27 mouse cellular contexts compared by ENCODE assay signal in the genomic region with DNA sequence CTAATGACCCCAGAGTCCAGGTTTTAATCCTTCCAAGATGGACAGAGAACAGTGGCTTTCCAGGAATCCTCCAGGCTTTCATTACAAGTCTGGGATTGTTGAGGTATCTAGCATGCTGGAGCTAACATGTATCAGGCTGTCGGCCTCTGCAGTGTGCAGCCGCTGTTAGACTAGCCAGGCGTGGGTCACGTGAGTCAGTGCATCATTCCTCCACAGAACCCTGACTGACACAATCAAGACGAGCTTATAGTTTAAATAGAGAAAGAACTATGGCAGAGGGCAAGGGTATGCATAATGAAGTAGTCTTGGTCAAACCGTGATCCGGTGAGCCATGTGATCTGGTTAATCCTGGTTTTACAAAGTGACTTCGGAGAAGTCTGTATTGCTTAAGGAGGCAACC.
A peak's percentile ranks its signal among the peaks of the same experiment; 100 is the strongest.
DNase-seq lines count a peak whose midpoint lies in the region; ATAC-seq and TF ChIP-seq lines count a peak whose summit lies in the region.
"Had no signal": no experiment of that assay in that cellular context is flagged by ENCODE, and none has a peak within 500 bp of the region (broad histone marks: within the 10 kb centered on the region; RNA-seq: fewer than 3 reads in every experiment).

No protein-coding gene starts in this region.

- no peak for TF ChIP-seq CTCF in intestine, postnatal 0 days (IDR thresholded peaks at IDR 0.05; ENCODE audit: low read depth)
- TF ChIP-seq CTCF in C2C12 (IDR thresholded peaks at IDR 0.05; ENCODE audit: control insufficient read depth, insufficient read depth, insufficient read length) = no peak

- H3K9me3 ChIP-seq in intestine, embryonic 16.5 days (ENCODE audit: control insufficient read depth, low read length) = no peaks in the 10 kb centered on the region
- H3K9me3 ChIP-seq in intestine, postnatal 0 days (ENCODE audit: control insufficient read depth) = no peaks in the 10 kb centered on the region
- no peaks in the 10 kb centered on the region for H3K9me3 ChIP-seq in midbrain, embryonic 11.5 days (ENCODE audit: control insufficient read depth, low read length)
- H3K9me3 ChIP-seq in midbrain, embryonic 13.5 days = no peaks in the 10 kb centered on the region
- no peaks in the 10 kb centered on the region for H3K9me3 ChIP-seq in heart, embryonic 12.5 days (replicated peaks)
- H3K9me3 ChIP-seq: embryonic facial prominence, embryonic 10.5 days; embryonic facial prominence, embryonic 13.5 days; forebrain, embryonic 12.5 days; forebrain, embryonic 15.5 days; G1E; heart, embryonic 13.5 days had no signal

- H3K27ac ChIP-seq in intestine, embryonic 16.5 days (ENCODE audit: low read length) = 0 out of 2 replicates have a peak overlapping the region, but pooled peaks have one; percentile 8
- no peak overlapping the region for H3K27ac ChIP-seq in intestine, postnatal 0 days (ENCODE audit: low read depth, low read length)
- no peak overlapping the region for H3K27ac ChIP-seq in midbrain, embryonic 11.5 days (ENCODE audit: low read depth, low read length)
- no peak overlapping the region for H3K27ac ChIP-seq in midbrain, embryonic 13.5 days
- no peak overlapping the region for H3K27ac ChIP-seq in heart, embryonic 12.5 days (ENCODE audit: poor library complexity, severe bottlenecking)
- H3K27ac ChIP-seq: embryonic facial prominence, embryonic 10.5 days; embryonic facial prominence, embryonic 13.5 days; forebrain, embryonic 12.5 days; forebrain, embryonic 15.5 days; heart, embryonic 13.5 days; hindbrain, embryonic 14.5 days; hindbrain, postnatal 0 days had no signal

- H3ac ChIP-seq in C2C12 (ENCODE audit: control insufficient read depth, insufficient read length, low read depth) = no peak overlapping the region

- 71% methylated on average over 8 of the region's 8 CpGs for WGBS in intestine, embryonic 16.5 days
- 67% methylated on average over 8 of the region's 8 CpGs for WGBS in intestine, postnatal 0 days
- 50% methylated on average over 8 of the region's 8 CpGs for WGBS in midbrain, embryonic 11.5 days
- 40% methylated on average over 8 of the region's 8 CpGs for WGBS in midbrain, embryonic 13.5 days
- 77% methylated on average over 8 of the region's 8 CpGs for WGBS in heart, embryonic 12.5 days

- no peak for DNase-seq in midbrain, embryonic 11.5 days (ENCODE audit: low spot score, missing footprints)
- DNase-seq: adrenal gland, adult 2 months; adrenal gland, postnatal 14 days; cerebellum, adult 11 months; cerebellum, adult 2 months; cerebellum, adult 9-11 months; cerebellum, postnatal 36 days; embryo, embryonic 11 days; gastrocnemius, postnatal 25 days; heart, adult 18-20 months; heart, postnatal 14 days; heart, postnatal 4 days had no signal

- H3K79me2 ChIP-seq in C2C12 (ENCODE audit: control insufficient read depth, insufficient read depth) = no peaks in the 10 kb centered on the region

- no peak for ATAC-seq in intestine, embryonic 16.5 days
- ATAC-seq in intestine, postnatal 0 days = no peak
- ATAC-seq in midbrain, embryonic 11.5 days (ENCODE audit: low FRiP score) = peak; percentile 82
- ATAC-seq in midbrain, embryonic 13.5 days = no peak; the same call in 1 of the 2 replicates
- no peak for ATAC-seq in heart, embryonic 12.5 days (ENCODE audit: insufficient number of reproducible peaks, low FRiP score)
- ATAC-seq: forebrain, embryonic 15.5 days; hindbrain, postnatal 0 days had no signal

- H3K27me3 ChIP-seq in intestine, embryonic 16.5 days (replicated peaks; ENCODE audit: control insufficient read depth, insufficient read depth, low read length) = no peaks in the 10 kb centered on the region
- no peaks in the 10 kb centered on the region for H3K27me3 ChIP-seq in intestine, postnatal 0 days (replicated peaks; ENCODE audit: control insufficient read depth, insufficient read depth, low read length)
- H3K27me3 ChIP-seq in midbrain, embryonic 11.5 days (ENCODE audit: control insufficient read depth, insufficient read depth, low read length) = no peaks in the 10 kb centered on the region
- no peaks in the 10 kb centered on the region for H3K27me3 ChIP-seq in midbrain, embryonic 13.5 days
- H3K27me3 ChIP-seq in C2C12 (ENCODE audit: control insufficient read depth, insufficient read depth, insufficient read length) = peaks cover 30% of the 10 kb centered on the region
- H3K27me3 ChIP-seq in heart, embryonic 12.5 days (replicated peaks) = no peaks in the 10 kb centered on the region
- H3K27me3 ChIP-seq: CH12.LX; embryonic facial prominence, embryonic 13.5 days; forebrain, embryonic 12.5 days; forebrain, embryonic 15.5 days; heart, embryonic 13.5 days had no signal

- no peak overlapping the region for H3K9ac ChIP-seq in intestine, embryonic 16.5 days (ENCODE audit: low read depth, low read length)
- H3K9ac ChIP-seq in intestine, postnatal 0 days (ENCODE audit: low read depth, low read length) = no peak overlapping the region
- H3K9ac ChIP-seq in midbrain, embryonic 11.5 days (ENCODE audit: low read length) = no peak overlapping the region
- H3K9ac ChIP-seq in midbrain, embryonic 13.5 days (replicated peaks) = no peak overlapping the region
- H3K9ac ChIP-seq in heart, embryonic 12.5 days = no peak overlapping the region
- H3K9ac ChIP-seq: embryonic facial prominence, embryonic 13.5 days; forebrain, embryonic 12.5 days; forebrain, embryonic 15.5 days; heart, embryonic 13.5 days; hindbrain, embryonic 14.5 days had no signal

- H3K79me3 ChIP-seq in C2C12 (ENCODE audit: low read depth) = no peaks in the 10 kb centered on the region

- no peak overlapping the region for H3K4me2 ChIP-seq in intestine, embryonic 16.5 days (ENCODE audit: low read depth, low read length)
- H3K4me2 ChIP-seq in intestine, postnatal 0 days (replicated peaks; ENCODE audit: low read depth) = no peak overlapping the region
- H3K4me2 ChIP-seq in midbrain, embryonic 11.5 days = no peak overlapping the region
- H3K4me2 ChIP-seq in midbrain, embryonic 13.5 days (replicated peaks) = no peak overlapping the region
- no peak overlapping the region for H3K4me2 ChIP-seq in heart, embryonic 12.5 days
- H3K4me2 ChIP-seq: embryonic facial prominence, embryonic 13.5 days; forebrain, embryonic 12.5 days; forebrain, embryonic 15.5 days; heart, embryonic 13.5 days; hindbrain, embryonic 14.5 days had no signal

- H3K4me1 ChIP-seq in intestine, embryonic 16.5 days (ENCODE audit: control insufficient read depth, insufficient read depth, low read length) = peaks cover 6% of the 10 kb centered on the region; the same call in 1 of the 2 replicates
- no peaks in the 10 kb centered on the region for H3K4me1 ChIP-seq in intestine, postnatal 0 days (replicated peaks; ENCODE audit: control insufficient read depth, insufficient read depth, low read length)
- peaks cover 2% of the 10 kb centered on the region; the same call in 1 of the 2 replicates for H3K4me1 ChIP-seq in midbrain, embryonic 11.5 days (ENCODE audit: control insufficient read depth, insufficient read depth, low read length)
- H3K4me1 ChIP-seq in midbrain, embryonic 13.5 days (replicated peaks) = no peaks in the 10 kb centered on the region
- H3K4me1 ChIP-seq in heart, embryonic 12.5 days (replicated peaks) = no peaks in the 10 kb centered on the region
- H3K4me1 ChIP-seq: forebrain, embryonic 12.5 days; forebrain, embryonic 15.5 days; heart, embryonic 13.5 days had no signal

- H3K36me3 ChIP-seq in intestine, embryonic 16.5 days (ENCODE audit: control insufficient read depth, insufficient read depth, low read length) = no peaks in the 10 kb centered on the region
- no peaks in the 10 kb centered on the region for H3K36me3 ChIP-seq in intestine, postnatal 0 days (ENCODE audit: control insufficient read depth, insufficient read depth)
- H3K36me3 ChIP-seq in midbrain, embryonic 11.5 days (ENCODE audit: control insufficient read depth, insufficient read depth, low read length) = no peaks in the 10 kb centered on the region
- H3K36me3 ChIP-seq in midbrain, embryonic 13.5 days = no peaks in the 10 kb centered on the region
- no peaks in the 10 kb centered on the region for H3K36me3 ChIP-seq in C2C12 (ENCODE audit: control insufficient read depth, insufficient read depth)
- H3K36me3 ChIP-seq in heart, embryonic 12.5 days = no peaks in the 10 kb centered on the region
- H3K36me3 ChIP-seq: embryonic facial prominence, embryonic 10.5 days; embryonic facial prominence, embryonic 13.5 days; forebrain, embryonic 12.5 days; forebrain, embryonic 15.5 days; G1E; heart, embryonic 13.5 days had no signal

- H3K4me3 ChIP-seq in intestine, embryonic 16.5 days (ENCODE audit: low read length) = no peak overlapping the region
- no peak overlapping the region for H3K4me3 ChIP-seq in intestine, postnatal 0 days (ENCODE audit: low read depth, low read length)
- no peak overlapping the region for H3K4me3 ChIP-seq in midbrain, embryonic 11.5 days (ENCODE audit: low read depth, low read length)
- no peak overlapping the region for H3K4me3 ChIP-seq in midbrain, embryonic 13.5 days (replicated peaks)
- H3K4me3 ChIP-seq in C2C12 (ENCODE audit: insufficient read depth, poor library complexity, severe bottlenecking) = no peak overlapping the region
- no peak overlapping the region for H3K4me3 ChIP-seq in heart, embryonic 12.5 days
- H3K4me3 ChIP-seq: embryonic facial prominence, embryonic 10.5 days; embryonic facial prominence, embryonic 13.5 days; erythroblast, embryonic 14.5 days; forebrain, embryonic 12.5 days; forebrain, embryonic 15.5 days; heart, embryonic 13.5 days had no signal

TF ChIP-seq in C2C12, 6 proteins besides CTCF, POLR2A, EP300 and RAD21:
- no peak for TF ChIP-seq CEBPB (IDR thresholded peaks at IDR 0.05; ENCODE audit: low read depth)
- TF ChIP-seq USF1 (IDR thresholded peaks at IDR 0.05; ENCODE audit: low read depth) = peak; percentile 17
